Mouse (Mus musculus): ENCODE results near the gene Cxcr5. TPM values are rescaled to one million over a fixed set of nuclear protein-coding genes. Genes with fewer than 3 reads are reported as not detected.

Gene Cxcr5
- total RNA-seq, 2 experiments from 2014 or later: 0.42 TPM; not detected in 1

- ATAC-seq (replicated peaks; ENCODE audit: low FRiP score, poor library complexity, severe bottlenecking): 0 out of 2 replicates have a peak, but pooled peaks have one; percentile 40
Observed at GRCm38 (mm10) chr9:44542364-44542763, 19.3 kb downstream of the Cxcr5 start.

- no peak for ATAC-seq (replicated peaks; ENCODE audit: low FRiP score, poor library complexity, severe bottlenecking)
Observed at GRCm38 (mm10) chr9:44540676-44541075, 21.0 kb downstream of the Cxcr5 start.

GRCm38 (mm10) chr9:44539816-44540421 is 21.8 kb downstream of the Cxcr5 start:
- no peak for ATAC-seq (replicated peaks; ENCODE audit: low FRiP score, poor library complexity, severe bottlenecking)

GRCm38 (mm10) chr9:44537625-44538301 is 23.9 kb downstream of the Cxcr5 start:
- ATAC-seq (replicated peaks; ENCODE audit: low FRiP score, poor library complexity, severe bottlenecking): no peak

GRCm38 (mm10) chr9:44532991-44533580 is 28.6 kb downstream of the Cxcr5 start:
- no peak; the same call in 1 of the 2 replicates for ATAC-seq (replicated peaks; ENCODE audit: low FRiP score, poor library complexity, severe bottlenecking)

GRCm38 (mm10) chr9:44528340-44528739 is 33.3 kb downstream of the Cxcr5 start:
- ATAC-seq (replicated peaks; ENCODE audit: low FRiP score, poor library complexity, severe bottlenecking): no peak

GRCm38 (mm10) chr9:44526337-44527112 is 35.2 kb downstream of the Cxcr5 start:
- no peak for ATAC-seq (replicated peaks; ENCODE audit: low FRiP score, poor library complexity, severe bottlenecking)

- no peak for ATAC-seq (replicated peaks; ENCODE audit: low FRiP score, poor library complexity, severe bottlenecking)
Observed at GRCm38 (mm10) chr9:44525589-44525988, 36.1 kb downstream of the Cxcr5 start.

GRCm38 (mm10) chr9:44525001-44525400 is 36.7 kb downstream of the Cxcr5 start:
- ATAC-seq (replicated peaks; ENCODE audit: low FRiP score, poor library complexity, severe bottlenecking): no peak

GRCm38 (mm10) chr9:44524235-44524826 is 37.3 kb downstream of the Cxcr5 start:
- no peak for ATAC-seq (replicated peaks; ENCODE audit: low FRiP score, poor library complexity, severe bottlenecking)

- ATAC-seq (replicated peaks; ENCODE audit: low FRiP score, poor library complexity, severe bottlenecking): no peak
Observed at GRCm38 (mm10) chr9:44523686-44524085, 38.0 kb downstream of the Cxcr5 start.

- no peak for ATAC-seq (replicated peaks; ENCODE audit: low FRiP score, poor library complexity, severe bottlenecking)
Observed at GRCm38 (mm10) chr9:44521927-44522326, 39.8 kb downstream of the Cxcr5 start.

- ATAC-seq (replicated peaks; ENCODE audit: low FRiP score, poor library complexity, severe bottlenecking): no peak
Observed at GRCm38 (mm10) chr9:44518068-44518467, 43.6 kb downstream of the Cxcr5 start.

- ATAC-seq (replicated peaks; ENCODE audit: low FRiP score, poor library complexity, severe bottlenecking): no peak
Observed at GRCm38 (mm10) chr9:44517368-44517767, 44.3 kb downstream of the Cxcr5 start.

GRCm38 (mm10) chr9:44515891-44516290 is 45.8 kb downstream of the Cxcr5 start:
- ATAC-seq (replicated peaks; ENCODE audit: low FRiP score, poor library complexity, severe bottlenecking): no peak

GRCm38 (mm10) chr9:44515131-44515751 is 46.4 kb downstream of the Cxcr5 start:
- ATAC-seq (replicated peaks; ENCODE audit: low FRiP score, poor library complexity, severe bottlenecking): peak; percentile 59

GRCm38 (mm10) chr9:44514147-44514546 is 47.5 kb downstream of the Cxcr5 start:
- no peak for ATAC-seq (replicated peaks; ENCODE audit: low FRiP score, poor library complexity, severe bottlenecking)

- no peak for ATAC-seq (replicated peaks; ENCODE audit: low FRiP score, poor library complexity, severe bottlenecking)
Observed at GRCm38 (mm10) chr9:44513610-44514009, 48.1 kb downstream of the Cxcr5 start.

GRCm38 (mm10) chr9:44513121-44513520 is 48.6 kb downstream of the Cxcr5 start:
- ATAC-seq (replicated peaks; ENCODE audit: low FRiP score, poor library complexity, severe bottlenecking): no peak

GRCm38 (mm10) chr9:44512717-44513003 is 49.0 kb downstream of the Cxcr5 start:
- no peak for ATAC-seq (replicated peaks; ENCODE audit: low FRiP score, poor library complexity, severe bottlenecking)

Data from erythroid progenitor cell, adult 5-6 weeks (primary cell).